In genomic region chr13:45657176-45657575, GRCm38 (mm10) we compare ENCODE assay signal across 23 mouse cellular contexts.
"Had no signal": no experiment of that assay in that cellular context is flagged by ENCODE, and none has a peak within 500 bp of the region (broad histone marks: within the 10 kb centered on the region; RNA-seq: fewer than 3 reads in every experiment).

No protein-coding gene starts in this region.

- H3K4me3 ChIP-seq: heart, embryonic 10.5 days; heart, embryonic 12.5 days; hindbrain, embryonic 10.5 days; hindbrain, embryonic 12.5 days; intestine, embryonic 15.5 days; layer of hippocampus, adult 2 months; left cerebral cortex, adult 2 months; limb, embryonic 10.5 days; limb, embryonic 12.5 days had no signal

- H3K9me3 ChIP-seq: heart, embryonic 10.5 days; hindbrain, embryonic 10.5 days; hindbrain, embryonic 12.5 days; intestine, embryonic 15.5 days; limb, embryonic 10.5 days had no signal

- DNase-seq: gastrocnemius, postnatal 25 days; heart, adult 18-20 months; heart, postnatal 10 days; heart, postnatal 4 days; kidney, adult 18-20 months; kidney, adult 8-10 months; kidney, postnatal 10 days; kidney, postnatal 25 days; kidney, postnatal 4 days; liver had no signal

- H3K27me3 ChIP-seq: heart, embryonic 12.5 days; hindbrain, embryonic 12.5 days; intestine, embryonic 15.5 days; limb, embryonic 12.5 days had no signal

- H3K4me1 ChIP-seq: intestine, embryonic 15.5 days; limb, embryonic 10.5 days; limb, embryonic 12.5 days had no signal

- H3K36me3 ChIP-seq: heart, embryonic 10.5 days; hindbrain, embryonic 10.5 days; hindbrain, embryonic 12.5 days; intestine, embryonic 15.5 days; limb, embryonic 10.5 days; limb, embryonic 12.5 days had no signal

- H3K4me2 ChIP-seq: heart, embryonic 12.5 days; hindbrain, embryonic 12.5 days; hindbrain, embryonic 14.5 days; intestine, embryonic 15.5 days; limb, embryonic 12.5 days had no signal

- H3K27ac ChIP-seq: heart, embryonic 10.5 days; hindbrain, embryonic 10.5 days; hindbrain, embryonic 12.5 days; hindbrain, embryonic 14.5 days; intestine, embryonic 15.5 days; layer of hippocampus, adult 2 months; left cerebral cortex, adult 2 months; limb, embryonic 10.5 days; limb, embryonic 12.5 days had no signal

- H3K9ac ChIP-seq: heart, embryonic 12.5 days; hindbrain, embryonic 12.5 days; hindbrain, embryonic 14.5 days; intestine, embryonic 15.5 days; limb, embryonic 12.5 days had no signal

- ATAC-seq: hindbrain, embryonic 16.5 days; inflammation-experienced regulatory T-cells, adult 6 months; intestine, embryonic 15.5 days; intestine, postnatal 0 days had no signal
